Mouse (Mus musculus) midbrain, embryonic 12.5 days (tissue): ENCODE results near the gene Hoxb6. TPM values are rescaled to one million over a fixed set of nuclear protein-coding genes. Genes with fewer than 3 reads are reported as not detected.
A peak's percentile ranks its signal among the peaks of the same experiment; 100 is the strongest.

ENCODE experiments used
- ATAC-seq: fragments of 200-750 bp; cut with Nextera tagmentation; 2 replicates; pipeline ENCODE4 v1.8.0; 2017; ENCODE audit warnings: low read depth, moderate TSS enrichment, moderate library complexity; ENCODE audit not compliant: low FRiP score
- H3K27ac ChIP-seq: fragments of 300-500 bp; sonication (generic); replicated peaks from 2 replicates; pipeline ENCODE4 v1.5.1; 2016; ENCODE audit warnings: mild to moderate bottlenecking
- H3K27me3 ChIP-seq: fragments of 300-500 bp; sonication (generic); 2 replicates; pipeline ENCODE4 v1.6.1; 2016; ENCODE audit warnings: mild to moderate bottlenecking
- H3K36me3 ChIP-seq: fragments of 300-500 bp; sonication (generic); 2 replicates; pipeline ENCODE4 v1.6.1; 2016
- H3K4me1 ChIP-seq: fragments of 300-500 bp; sonication (generic); 2 replicates; pipeline ENCODE4 v1.6.1; 2016
- H3K4me2 ChIP-seq: fragments of 300-500 bp; sonication (generic); replicated peaks from 2 replicates; pipeline ENCODE4 v1.6.1; 2016; ENCODE audit warnings: mild to moderate bottlenecking, moderate library complexity
- H3K4me3 ChIP-seq: fragments of 300-500 bp; sonication (generic); 2 replicates; pipeline ENCODE4 v1.5.1; 2016; ENCODE audit warnings: mild to moderate bottlenecking
- H3K9ac ChIP-seq: fragments of 300-500 bp; sonication (generic); replicated peaks from 2 replicates; pipeline ENCODE4 v1.6.1; 2016; ENCODE audit warnings: mild to moderate bottlenecking, moderate library complexity
- H3K9me3 ChIP-seq: fragments of 300-500 bp; sonication (generic); 2 replicates; pipeline ENCODE4 v1.6.1; 2016; ENCODE audit warnings: mild to moderate bottlenecking
- WGBS: fragments of 180-500 bp; shearing (Covaris S2); methylation state at CpG from one replicate; pipeline ENCODE4 v1.1.7; 2016; 5-methylcytosine and 5-hydroxymethylcytosine counted together
- polyA plus RNA-seq: library from polyadenylated mRNA; unstranded; fragments of >200 nt; fragmentation: Nextera tagmentation; extraction: Ambion mirVana; gene quantifications from 2 replicates; pipeline ENCODE4 v1.2.1, GENCODE M21; 2016

The Hoxb6 gene
- polyA plus RNA-seq, 1 experiment from 2014 or later = not detected

DNA sequence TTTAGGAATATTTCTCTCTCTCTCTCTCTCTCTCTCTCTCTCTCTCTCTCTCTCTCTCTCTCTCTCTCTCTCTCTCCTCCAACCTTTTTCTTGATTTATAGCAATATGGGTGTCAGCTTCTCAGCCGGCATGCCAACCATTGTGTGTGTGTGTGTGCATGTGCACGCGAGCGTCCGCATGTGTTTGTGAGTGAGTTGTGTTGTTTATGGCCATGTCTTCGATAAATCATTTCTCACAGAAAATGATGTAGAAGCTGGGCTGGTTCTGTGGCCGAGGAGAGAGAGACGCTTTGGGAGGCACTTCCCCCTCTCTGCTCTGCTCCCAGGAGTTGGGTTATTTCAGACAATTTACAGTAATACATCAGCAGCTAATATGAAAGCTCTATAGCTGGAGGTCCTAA lies 36.3 kb downstream of the Hoxb6 start:
- Histone ChIP-seq H3K36me3 (no peaks in the 10 kb centered on the region), H3K9me3 (no peaks in the 10 kb centered on the region), H3K4me3 (no peak overlapping the region), H3K27ac (no peak overlapping the region), H3K4me1 (0 out of 2 replicates have a peak, but pooled peaks cover 3% of the 10 kb centered on the region), H3K27me3 (peaks cover 100% of the 10 kb centered on the region), H3K9ac (no peak overlapping the region), H3K4me2 (no peak overlapping the region)
- WGBS = 5% methylated on average over 8 of the region's 8 CpGs
- ATAC-seq = no peak

DNA sequence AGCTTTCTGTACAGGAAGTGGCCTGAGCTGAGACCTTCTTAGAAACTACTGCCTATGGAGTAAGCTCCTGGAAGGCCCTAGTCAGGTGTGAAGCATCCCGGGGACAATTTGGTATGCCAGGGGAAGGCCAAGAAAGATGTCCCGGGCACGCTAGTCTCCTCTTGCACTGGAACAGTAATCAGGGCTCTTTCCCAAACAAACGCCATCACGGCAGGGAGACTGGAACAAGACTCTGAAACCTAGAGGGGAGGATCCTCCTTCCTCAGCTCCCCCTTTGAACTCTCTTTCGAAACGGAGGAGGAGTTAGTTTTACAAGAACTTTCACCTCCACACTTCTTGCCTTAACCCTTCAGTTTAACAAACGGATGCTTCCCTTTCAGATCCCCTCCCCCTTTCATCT lies 39.8 kb downstream of the Hoxb6 start:
- Histone ChIP-seq H3K9me3 (no peaks in the 10 kb centered on the region), H3K27ac (no peak overlapping the region), H3K4me1 (0 out of 2 replicates have a peak, but pooled peaks cover 3% of the 10 kb centered on the region), H3K4me3 (no peak overlapping the region), H3K9ac (no peak overlapping the region), H3K27me3 (peaks cover 100% of the 10 kb centered on the region), H3K4me2 (no peak overlapping the region), H3K36me3 (no peaks in the 10 kb centered on the region)
- 0% methylated on average over 8 of the region's 8 CpGs for WGBS
- ATAC-seq = no peak

DNA sequence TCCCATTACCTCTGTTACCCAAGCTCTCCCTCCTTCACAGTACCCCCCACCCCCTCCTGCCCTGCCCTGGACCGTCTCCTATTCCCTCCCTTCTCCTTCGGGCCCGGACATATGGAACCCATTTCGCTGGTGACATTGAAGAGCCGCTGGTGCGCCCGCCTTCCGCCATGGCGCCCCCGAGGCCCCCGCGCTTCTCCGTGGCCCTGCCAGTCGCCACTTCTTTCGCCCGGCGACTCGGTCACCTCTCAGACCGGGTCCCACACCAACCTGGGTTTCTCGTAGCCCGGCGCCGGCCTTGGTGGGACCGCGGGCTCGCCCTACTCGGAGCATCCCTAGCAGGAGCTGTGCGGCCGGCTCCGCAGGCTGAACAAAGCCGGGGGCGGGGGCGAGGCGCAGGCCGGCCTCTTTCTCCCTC lies 40.3 kb downstream of the Hoxb6 start:
- Histone ChIP-seq H3K4me1 (0 out of 2 replicates have a peak, but pooled peaks cover 3% of the 10 kb centered on the region), H3K27me3 (peaks cover 100% of the 10 kb centered on the region), H3K36me3 (no peaks in the 10 kb centered on the region), H3K9ac (no peak overlapping the region), H3K4me3 (0 out of 2 replicates have a peak overlapping the region, but pooled peaks have one; percentile 9), H3K9me3 (no peaks in the 10 kb centered on the region), H3K4me2 (no peak overlapping the region), H3K27ac (no peak overlapping the region)
- ATAC-seq = no peak
- under 1% methylated on average over 34 of the region's 35 CpGs for WGBS

DNA sequence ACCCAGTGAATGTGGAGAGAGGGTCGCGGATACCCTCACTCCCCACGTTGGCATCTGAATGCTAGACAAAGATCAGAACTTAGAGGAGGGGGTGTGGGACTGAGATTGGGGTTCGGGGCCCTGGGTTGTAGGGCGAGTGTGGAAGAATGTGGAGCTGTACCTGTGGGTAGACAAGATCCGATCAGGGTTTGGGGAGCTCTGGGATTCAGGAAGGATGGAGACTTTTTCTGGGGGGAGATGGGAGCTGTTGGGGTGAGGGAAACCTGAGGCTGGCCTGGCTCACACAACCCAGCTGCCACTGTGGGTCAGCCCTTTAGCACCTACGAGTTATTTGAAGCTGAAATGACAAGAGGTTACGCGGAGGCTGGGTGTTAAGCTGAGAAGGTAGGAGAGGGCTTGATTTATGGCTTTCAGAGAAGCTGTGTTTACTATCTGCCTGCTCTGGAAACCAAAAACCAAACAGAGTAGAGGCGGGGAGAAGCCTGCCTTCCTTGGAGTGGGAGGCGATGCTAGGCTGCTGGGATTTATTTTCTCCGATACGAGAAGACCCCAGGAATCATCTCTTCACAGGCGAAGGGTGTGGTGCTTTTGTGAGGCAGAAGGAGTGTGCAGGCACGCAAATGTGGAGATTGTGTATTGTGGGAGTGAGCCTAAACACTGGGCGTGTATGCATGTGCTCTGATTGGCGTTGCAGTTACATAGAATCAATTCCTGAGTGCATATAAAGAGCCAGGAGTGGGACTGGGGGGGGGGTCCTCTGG lies 41.1 kb downstream of the Hoxb6 start:
- ATAC-seq = no peak
- 3% methylated on average over 17 of the region's 17 CpGs for WGBS

DNA sequence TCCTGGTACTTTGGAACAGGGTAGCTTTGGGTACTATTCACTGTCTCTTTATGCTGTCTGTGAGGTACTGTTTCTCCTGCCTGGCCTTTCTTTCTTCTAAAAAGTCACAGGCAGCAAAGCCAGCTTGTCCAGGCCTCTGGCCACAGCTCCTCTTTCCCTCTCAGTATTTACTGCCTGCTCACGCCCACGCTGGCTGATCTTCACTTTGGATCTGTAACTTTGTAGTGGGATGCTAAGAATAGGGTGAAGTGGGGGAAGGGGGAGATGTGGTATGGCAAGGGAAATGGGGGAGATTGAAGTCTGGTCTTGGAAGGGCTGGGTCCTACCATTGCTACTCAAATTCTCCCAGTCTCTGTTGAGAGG lies 41.7 kb downstream of the Hoxb6 start:
- WGBS = 0% methylated on average over 2 of the region's 2 CpGs
- Histone ChIP-seq H3K9me3 (no peaks in the 10 kb centered on the region), H3K4me1 (0 out of 2 replicates have a peak, but pooled peaks cover 3% of the 10 kb centered on the region), H3K27ac (no peak overlapping the region), H3K4me2 (no peak overlapping the region), H3K9ac (no peak overlapping the region), H3K4me3 (no peak overlapping the region), H3K36me3 (no peaks in the 10 kb centered on the region), H3K27me3 (peaks cover 100% of the 10 kb centered on the region)
- no peak for ATAC-seq

More for the DNA sequence above, 41.1 kb downstream of the Hoxb6 start:
- no peaks in the 10 kb centered on the region for H3K36me3 ChIP-seq
- no peaks in the 10 kb centered on the region for H3K9me3 ChIP-seq
- H3K9ac ChIP-seq = no peak overlapping the region
- H3K4me3 ChIP-seq = no peak overlapping the region
- no peak overlapping the region for H3K4me2 ChIP-seq
- H3K27me3 ChIP-seq = peaks cover 100% of the 10 kb centered on the region
- H3K4me1 ChIP-seq = 0 out of 2 replicates have a peak, but pooled peaks cover 3% of the 10 kb centered on the region
- no peak overlapping the region for H3K27ac ChIP-seq

DNA sequence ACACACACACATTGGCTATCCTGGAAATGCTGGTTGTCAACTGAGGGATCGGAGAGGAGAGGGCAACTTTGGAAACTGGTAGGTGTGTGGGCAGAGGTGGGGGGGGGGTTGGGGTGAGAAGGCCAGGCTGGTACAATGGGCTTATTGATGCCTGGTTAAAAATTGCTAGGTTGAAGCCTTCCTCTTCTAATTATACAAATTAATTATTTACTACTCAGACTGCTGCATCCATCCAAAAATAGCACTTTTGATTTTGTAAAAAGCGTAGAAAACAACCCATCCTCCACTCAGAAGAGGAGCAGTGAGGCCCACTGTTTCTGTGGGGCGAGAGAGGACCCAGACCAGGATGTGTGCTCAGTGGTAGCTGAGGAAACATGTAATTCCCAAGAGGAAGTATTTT lies 42.7 kb downstream of the Hoxb6 start:
- Histone ChIP-seq H3K27me3 (peaks cover 100% of the 10 kb centered on the region), H3K4me1 (0 out of 2 replicates have a peak, but pooled peaks cover 3% of the 10 kb centered on the region), H3K4me2 (no peak overlapping the region), H3K36me3 (no peaks in the 10 kb centered on the region), H3K9me3 (no peaks in the 10 kb centered on the region), H3K4me3 (no peak overlapping the region), H3K9ac (no peak overlapping the region), H3K27ac (no peak overlapping the region)
- WGBS = 28% methylated on average over 3 of the region's 3 CpGs
- no peak for ATAC-seq

DNA sequence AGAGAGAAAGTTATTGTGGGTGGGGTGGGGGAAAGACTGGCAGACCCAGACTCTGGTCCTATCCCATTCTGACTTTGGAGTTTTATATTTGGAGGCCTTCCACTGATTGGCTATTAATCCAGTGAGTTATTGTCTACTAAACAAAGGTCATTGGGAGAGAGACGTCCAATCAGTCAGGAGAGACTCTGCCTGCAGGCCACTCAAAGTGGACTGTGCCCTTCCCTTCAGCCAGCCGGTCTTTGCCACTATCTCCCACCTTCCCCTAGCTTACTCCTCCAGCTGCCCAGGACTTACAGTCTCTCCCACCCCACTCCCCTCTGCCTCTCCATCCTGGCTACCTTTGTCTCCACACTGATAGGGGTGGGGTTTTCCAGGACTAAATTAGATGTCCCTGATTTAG lies 44.3 kb downstream of the Hoxb6 start:
- Histone ChIP-seq H3K27me3 (peaks cover 100% of the 10 kb centered on the region), H3K4me3 (no peak overlapping the region), H3K4me2 (no peak overlapping the region), H3K36me3 (no peaks in the 10 kb centered on the region), H3K9ac (no peak overlapping the region), H3K4me1 (0 out of 2 replicates have a peak, but pooled peaks cover 3% of the 10 kb centered on the region), H3K9me3 (no peaks in the 10 kb centered on the region), H3K27ac (no peak overlapping the region)
- WGBS = 3% methylated on average over 2 of the region's 2 CpGs
- ATAC-seq = no peak

DNA sequence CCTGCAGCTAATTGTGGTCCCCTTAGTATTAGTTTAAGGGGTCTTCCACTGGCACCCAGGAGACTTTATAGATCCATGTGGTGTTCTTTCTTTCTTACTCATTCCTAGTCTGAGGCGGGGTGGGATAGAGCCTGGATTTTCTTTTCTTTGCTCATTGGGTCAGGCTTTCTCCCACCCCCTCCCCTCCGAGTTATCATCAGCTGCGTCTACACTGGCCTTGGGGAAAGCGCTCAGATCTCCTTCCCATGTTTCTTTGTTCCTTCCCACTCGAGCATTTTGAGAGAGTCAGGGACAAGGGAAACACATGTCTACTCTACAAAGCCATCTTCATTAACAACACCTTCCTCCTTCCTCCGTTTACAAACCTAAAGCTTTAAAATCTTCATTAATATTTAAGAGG lies 44.8 kb downstream of the Hoxb6 start:
- no peak overlapping the region for H3K27ac ChIP-seq
- no peaks in the 10 kb centered on the region for H3K36me3 ChIP-seq
- H3K4me1 ChIP-seq = 0 out of 2 replicates have a peak, but pooled peaks cover 3% of the 10 kb centered on the region
- no peak overlapping the region for H3K4me3 ChIP-seq
- no peak overlapping the region for H3K9ac ChIP-seq
- no peak overlapping the region for H3K4me2 ChIP-seq
- ATAC-seq = no peak
- peaks cover 100% of the 10 kb centered on the region for H3K27me3 ChIP-seq
- H3K9me3 ChIP-seq = no peaks in the 10 kb centered on the region
- WGBS = 2% methylated on average over 6 of the region's 6 CpGs

DNA sequence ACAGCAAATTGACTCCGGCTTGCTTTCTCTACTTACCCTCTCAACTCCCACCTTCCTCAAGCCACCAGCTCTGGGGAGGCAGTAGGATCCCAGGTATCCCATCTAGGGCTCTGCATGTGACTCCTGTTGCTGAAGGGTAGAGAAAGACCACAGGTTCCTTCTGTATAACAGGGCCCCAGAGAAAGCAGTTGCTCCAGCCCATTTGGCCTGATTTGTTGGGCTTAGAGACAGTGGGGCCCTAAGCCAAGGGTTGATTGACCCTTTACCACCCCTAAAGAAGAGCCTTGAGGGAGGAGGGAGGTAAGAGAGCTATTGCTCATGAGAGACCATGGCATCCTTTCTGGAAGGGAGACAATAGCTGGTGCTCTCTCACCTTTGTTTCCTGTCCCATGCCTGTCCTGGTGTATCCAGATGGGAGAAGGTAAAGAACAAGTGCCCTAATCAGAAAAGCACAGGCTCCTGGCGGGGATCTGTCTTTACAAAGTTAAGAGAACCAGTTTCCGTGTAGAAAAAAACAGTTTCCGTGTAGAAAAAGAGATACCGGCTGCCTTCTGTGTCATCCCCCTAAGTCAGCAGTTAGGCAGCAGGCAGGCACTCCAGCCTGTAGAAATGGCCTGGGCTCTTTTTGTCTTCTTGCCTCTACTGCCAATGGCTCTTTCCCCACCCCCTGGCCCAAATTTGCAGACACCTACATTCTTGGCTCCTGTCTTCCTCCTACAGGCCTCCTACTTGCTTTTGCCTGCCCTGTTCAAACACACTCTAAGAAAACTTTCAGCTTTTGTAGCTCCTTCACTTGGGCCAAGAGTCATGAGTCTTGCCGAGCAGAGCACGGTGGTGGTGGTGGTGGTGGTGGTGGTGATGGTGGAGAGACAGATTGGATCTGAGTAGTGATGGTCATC lies 46.9 kb downstream of the Hoxb6 start:
- Histone ChIP-seq H3K4me1 (no peaks in the 10 kb centered on the region), H3K4me3 (no peak overlapping the region), H3K27ac (no peak overlapping the region), H3K36me3 (no peaks in the 10 kb centered on the region), H3K9me3 (no peaks in the 10 kb centered on the region), H3K4me2 (no peak overlapping the region), H3K9ac (no peak overlapping the region), H3K27me3 (peaks cover 100% of the 10 kb centered on the region)
- 9% methylated on average over 7 of the region's 7 CpGs for WGBS
- ATAC-seq = no peak

DNA sequence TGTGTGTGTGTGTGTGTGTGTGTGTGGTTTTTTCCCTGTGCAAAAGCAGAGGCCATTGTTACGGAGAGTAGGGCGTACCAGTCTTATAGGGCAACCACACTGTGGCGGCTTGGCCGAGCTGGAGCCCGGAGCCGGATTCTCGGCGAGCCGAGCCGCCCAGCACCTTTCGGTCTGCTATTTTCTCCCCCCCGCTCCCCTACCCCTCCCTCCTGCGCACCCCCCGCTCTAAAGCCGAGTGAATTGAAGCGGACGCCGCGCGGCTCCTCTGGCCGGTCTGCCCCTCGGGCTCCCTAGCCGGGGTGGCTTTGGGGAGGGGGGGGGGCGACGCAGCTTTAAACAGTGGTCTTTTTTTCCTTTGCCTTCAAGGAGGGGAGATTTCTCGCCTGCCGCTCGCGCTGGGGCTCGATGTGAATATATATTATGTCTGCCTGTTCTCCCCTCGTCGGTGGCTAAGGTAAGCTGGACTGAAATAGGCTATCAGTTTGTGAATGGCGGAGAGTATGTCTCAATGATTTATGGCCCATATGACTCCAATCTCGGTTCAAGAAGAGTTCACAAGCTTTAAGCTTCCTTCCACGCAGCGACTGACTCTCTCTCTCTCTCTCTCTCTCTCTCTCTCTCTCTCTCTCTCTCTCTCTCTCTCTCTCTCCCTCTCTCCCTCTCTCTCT lies 48.6 kb downstream of the Hoxb6 start:
- H3K27ac ChIP-seq = no peak overlapping the region
- under 1% methylated on average over 30 of the region's 36 CpGs for WGBS
- peaks cover 100% of the 10 kb centered on the region for H3K27me3 ChIP-seq
- no peaks in the 10 kb centered on the region for H3K9me3 ChIP-seq
- H3K4me1 ChIP-seq = peaks cover 5% of the 10 kb centered on the region; the same call in 1 of the 2 replicates
- H3K9ac ChIP-seq = no peak overlapping the region
- ATAC-seq = no peak
- H3K36me3 ChIP-seq = no peaks in the 10 kb centered on the region
- no peak overlapping the region for H3K4me2 ChIP-seq
- no peak overlapping the region for H3K4me3 ChIP-seq

DNA sequence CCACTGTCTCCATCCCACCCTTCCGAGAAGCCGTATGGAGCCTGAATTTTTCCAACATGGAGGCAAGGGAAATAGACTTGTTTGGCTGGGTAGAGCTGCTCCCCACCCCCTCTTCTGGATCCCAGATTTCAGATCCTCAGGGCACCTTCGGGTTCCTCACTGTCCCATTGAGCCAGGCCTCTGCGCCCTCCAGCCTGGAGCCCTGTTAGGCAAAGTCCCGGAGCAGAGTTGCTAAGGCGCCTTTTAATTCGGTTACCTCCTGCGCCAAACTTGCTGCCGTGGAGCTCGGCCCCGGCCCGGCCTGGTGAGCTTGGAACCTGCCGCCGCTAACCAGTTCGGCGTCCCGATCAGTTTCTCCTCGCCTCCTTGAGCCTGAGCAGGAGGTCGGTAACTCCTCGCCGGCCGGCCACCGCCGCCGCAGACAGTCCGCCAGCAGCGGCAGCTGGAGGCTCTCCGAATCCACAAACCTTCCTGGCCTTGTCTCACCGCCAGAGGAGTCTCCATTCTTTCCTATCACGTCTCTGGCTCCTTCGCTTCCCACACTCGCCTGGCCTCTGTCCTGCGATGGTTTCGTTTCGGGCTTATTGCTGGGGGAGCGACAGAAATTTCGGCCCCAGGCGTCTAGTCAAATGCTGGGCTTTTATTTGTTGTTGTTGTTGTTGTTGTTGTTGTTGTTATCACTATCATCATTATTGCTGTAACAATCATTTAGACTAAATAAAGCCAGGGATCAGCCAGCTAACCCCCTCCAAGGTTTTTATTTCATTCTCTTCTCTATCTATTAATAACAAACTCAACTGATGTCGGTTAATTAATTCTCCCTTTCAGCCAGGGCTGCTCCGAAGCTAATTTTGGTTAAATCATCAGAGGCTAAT lies 49.7 kb downstream of the Hoxb6 start:
- no peak overlapping the region for H3K4me3 ChIP-seq
- 1% methylated on average over 40 of the region's 40 CpGs for whole genome bisulfite sequencing
- H3K9ac ChIP-seq = no peak overlapping the region
- ATAC-seq = no peak
- H3K4me2 ChIP-seq = no peak overlapping the region
- peaks cover 100% of the 10 kb centered on the region for H3K27me3 ChIP-seq
- H3K36me3 ChIP-seq = no peaks in the 10 kb centered on the region
- H3K4me1 ChIP-seq = peaks cover 7% of the 10 kb centered on the region; the same call in 1 of the 2 replicates
- no peak overlapping the region for H3K27ac ChIP-seq
- no peaks in the 10 kb centered on the region for H3K9me3 ChIP-seq
